Mouse (Mus musculus) MEL (cell line): ENCODE results near the gene Tmem179b.

Experiments
- CHD1 ChIP-seq: IDR thresholded peaks from 2 replicates; pipeline ENCODE4 v1.6.1; 2012; ENCODE audit warnings: low read depth, mild to moderate bottlenecking, inconsistent platforms, low read length, improper control_type of control experiment
- CTCF ChIP-seq, 3 experiments: IDR thresholded peaks in 2 of 3; conservative IDR thresholded peaks in 1 of 3; 2 replicates each; pipeline ENCODE4 v1.5.1; 2011 to 2012; ENCODE audit warnings: low read length in 3 of 3, low read depth in 2 of 3, mild to moderate bottlenecking in 2 of 3, improper control_type of control experiment in 1 of 3, inconsistent platforms in 1 of 3, mixed read lengths in 1 of 3, moderate library complexity in 1 of 3; ENCODE audit not compliant: control insufficient read depth in 1 of 3, insufficient read depth in 1 of 3, poor library complexity in 1 of 3, severe bottlenecking in 1 of 3
- EP300 ChIP-seq, 2 experiments: IDR thresholded peaks; 2 replicates each; pipeline ENCODE4 v1.6.1; 2011; ENCODE audit warnings: improper control_type of control experiment in 2 of 2, low read length in 2 of 2, low read depth in 1 of 2, mild to moderate bottlenecking in 1 of 2
- GATA1 ChIP-seq: IDR thresholded peaks from 2 replicates; pipeline ENCODE4 v1.6.1; 2011; ENCODE audit warnings: low read depth, low read length, improper control_type of control experiment
- HCFC1 ChIP-seq: IDR thresholded peaks from 2 replicates; pipeline ENCODE4 v1.6.1; 2012; ENCODE audit warnings: low read depth, mild to moderate bottlenecking, inconsistent platforms, low read length, improper control_type of control experiment, moderate library complexity
- MEF2A ChIP-seq: IDR thresholded peaks from 2 replicates; pipeline ENCODE4 v1.6.1; 2014; ENCODE audit warnings: low read depth, mild to moderate bottlenecking, inconsistent platforms, low read length, improper control_type of control experiment; ENCODE audit not compliant: poor library complexity, insufficient replicate concordance, severe bottlenecking; ENCODE audit errors: extremely low read depth
- MYC ChIP-seq: IDR thresholded peaks from 2 replicates; pipeline ENCODE4 v1.6.1; 2011; ENCODE audit warnings: low read depth, mild to moderate bottlenecking, low read length, improper control_type of control experiment, moderate library complexity
- TAL1 ChIP-seq: IDR thresholded peaks from 2 replicates; pipeline ENCODE4 v1.6.1; 2012; ENCODE audit warnings: mild to moderate bottlenecking, inconsistent platforms, low read length, moderate library complexity, mixed read lengths
- TBP ChIP-seq: IDR thresholded peaks from 2 replicates; pipeline ENCODE4 v1.8.0; 2011; ENCODE audit warnings: low read depth, low read length, improper control_type of control experiment

DNA sequence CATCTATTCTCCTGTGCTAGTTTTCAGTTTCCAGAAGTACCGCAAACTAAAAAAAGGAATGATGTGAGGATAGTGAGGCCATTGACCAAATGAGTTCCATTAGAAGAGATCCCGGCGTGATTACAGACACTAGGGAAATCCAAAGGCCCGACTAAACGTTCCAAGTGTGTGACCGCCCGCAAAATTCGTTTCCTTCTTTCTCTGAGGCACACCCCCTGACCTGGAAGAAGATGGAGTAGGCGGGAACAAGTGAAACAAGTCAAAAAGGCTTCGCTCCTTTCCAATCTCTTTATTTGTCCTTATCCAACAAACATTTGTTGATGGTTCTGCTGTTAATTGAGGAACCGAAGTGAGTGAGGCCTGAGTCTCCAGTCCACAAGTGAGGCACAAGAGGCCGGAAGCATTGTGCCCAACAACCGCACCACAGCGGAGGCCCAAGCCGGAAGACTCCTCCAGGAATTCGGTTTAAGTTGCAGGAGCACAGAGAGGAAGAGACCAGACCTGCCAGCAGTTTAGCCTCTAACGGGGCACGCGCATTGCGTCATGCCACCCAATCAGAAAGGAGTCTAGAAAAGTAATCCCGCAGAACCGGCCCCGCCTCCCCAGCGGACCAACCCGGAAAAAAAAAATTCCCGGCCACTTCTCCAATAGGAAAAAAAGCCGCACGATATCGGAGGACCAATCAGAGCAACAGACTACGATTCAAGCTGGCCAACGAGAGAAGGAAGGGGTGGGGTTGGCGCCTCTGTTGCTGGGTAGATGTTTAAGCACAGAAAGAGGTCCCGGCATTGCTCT is 44.7 kb upstream of the Tmem179b start, which contains the start of gene Ttc9c:
- TF ChIP-seq GATA1 (peak; percentile 45; the same call in 1 of the 2 replicates), MEF2A (no peak), EP300 (IDR thresholded peaks at IDR 0.05; ENCODE audit: low read depth in 1 of 2, low read length in 2 of 2) (no peak), HCFC1 (peak; percentile 80), TBP (peak; percentile 86), MYC (peak; percentile 72; the same call in 1 of the 2 replicates), CHD1 (no peak; the same call in 1 of the 2 replicates), TAL1 (no peak), CTCF (IDR thresholded peaks at IDR 0.05 in 2 of 3, conservative IDR thresholded peaks at IDR 0.05 in 1 of 3; ENCODE audit: control insufficient read depth in 1 of 3, insufficient read depth in 1 of 3, low read depth in 2 of 3, low read length in 3 of 3, poor library complexity in 1 of 3, severe bottlenecking in 1 of 3) (no peak)
